Mouse (Mus musculus): ENCODE results near the gene Arih2.
A peak's percentile ranks its signal among the peaks of the same experiment; 100 is the strongest.

- TF ChIP-seq CTCF (IDR thresholded peaks at IDR 0.05; ENCODE audit: borderline replicate concordance, extremely low read depth, insufficient read depth, insufficient read length) (peak; percentile 65), POLR2A (IDR thresholded peaks at IDR 0.05; ENCODE audit: borderline replicate concordance, extremely low read depth, insufficient read depth, insufficient read length, poor library complexity, severe bottlenecking) (no peak)
Observed at GRCm38 (mm10) chr9:108573774-108574690, 75.2 kb downstream of the Arih2 start.
